Mouse (Mus musculus) limb, embryonic 12.5 days (tissue): Measurements from ENCODE around the gene 2610528A11Rik. TPM values are rescaled to one million over a fixed set of nuclear protein-coding genes. Genes with fewer than 3 reads are reported as not detected.

Source experiments
- ATAC-seq: fragments of 200-750 bp; cut with Nextera tagmentation; 2 replicates; pipeline ENCODE4 v1.8.0; 2017; ENCODE audit warnings: low read depth, moderate TSS enrichment; ENCODE audit not compliant: insufficient number of reproducible peaks, insufficient read depth, low FRiP score, low TSS enrichment
- H3K27ac ChIP-seq: fragments of 300-500 bp; sonication (generic); 2 replicates; pipeline ENCODE4 v1.5.1; 2016; ENCODE audit warnings: mild to moderate bottlenecking, moderate library complexity
- H3K27me3 ChIP-seq: fragments of 300-500 bp; sonication (generic); 2 replicates; pipeline ENCODE4 v1.6.1; 2016; ENCODE audit warnings: mild to moderate bottlenecking, moderate library complexity
- H3K36me3 ChIP-seq: fragments of 300-500 bp; sonication (generic); 2 replicates; pipeline ENCODE4 v1.6.1; 2016; ENCODE audit warnings: mild to moderate bottlenecking, moderate library complexity
- H3K4me1 ChIP-seq: fragments of 300-500 bp; sonication (generic); replicated peaks from 2 replicates; pipeline ENCODE4 v1.6.1; 2016
- H3K4me2 ChIP-seq: fragments of 300-500 bp; sonication (generic); 2 replicates; pipeline ENCODE4 v1.6.1; 2016; ENCODE audit warnings: mild to moderate bottlenecking, moderate library complexity
- H3K4me3 ChIP-seq: fragments of 300-500 bp; sonication (generic); replicated peaks from 2 replicates; pipeline ENCODE4 v1.5.1; 2016; ENCODE audit warnings: mild to moderate bottlenecking
- H3K9ac ChIP-seq: fragments of 300-500 bp; sonication (generic); replicated peaks from 2 replicates; pipeline ENCODE4 v1.6.1; 2016; ENCODE audit warnings: mild to moderate bottlenecking, moderate library complexity
- H3K9me3 ChIP-seq: fragments of 300-500 bp; sonication (generic); 2 replicates; pipeline ENCODE4 v1.6.1; 2016; ENCODE audit warnings: mild to moderate bottlenecking, moderate library complexity
- WGBS: fragments of 180-500 bp; shearing (Covaris S2); methylation state at CpG from one replicate; pipeline ENCODE4 v1.1.7; 2016; 5-methylcytosine and 5-hydroxymethylcytosine counted together
- polyA plus RNA-seq: library from polyadenylated mRNA; unstranded; fragments of >200 nt; fragmentation: Nextera tagmentation; extraction: Ambion mirVana; gene quantifications from 2 replicates; pipeline ENCODE4 v1.2.1, GENCODE M21; 2016

The 2610528A11Rik gene
- polyA plus RNA-seq, 1 experiment from 2014 or later = 0.68 TPM

GRCm38 (mm10) chr14:37083755-37084154 lies 30.1 kb downstream of the 2610528A11Rik start:
- Histone ChIP-seq H3K36me3 (no peaks in the 10 kb centered on the region), H3K27ac (no peak overlapping the region), H3K4me2 (no peak overlapping the region), H3K4me3 (no peak overlapping the region), H3K4me1 (no peaks in the 10 kb centered on the region), H3K9me3 (no peaks in the 10 kb centered on the region), H3K27me3 (no peaks in the 10 kb centered on the region), H3K9ac (no peak overlapping the region)
- no peak for ATAC-seq
- WGBS = 39% methylated on average over 4 of the region's 4 CpGs

GRCm38 (mm10) chr14:37080724-37081123 lies 33.1 kb downstream of the 2610528A11Rik start:
- H3K27me3 ChIP-seq = no peaks in the 10 kb centered on the region
- H3K27ac ChIP-seq = no peak overlapping the region
- no peak overlapping the region for H3K4me3 ChIP-seq
- no peaks in the 10 kb centered on the region for H3K4me1 ChIP-seq
- H3K9me3 ChIP-seq = no peaks in the 10 kb centered on the region
- no peak overlapping the region for H3K9ac ChIP-seq
- ATAC-seq = no peak
- WGBS = 95% methylated on average over 1 of the region's 1 CpGs
- no peaks in the 10 kb centered on the region for H3K36me3 ChIP-seq
- no peak overlapping the region for H3K4me2 ChIP-seq

GRCm38 (mm10) chr14:37068516-37068915 lies 45.3 kb downstream of the 2610528A11Rik start:
- Histone ChIP-seq H3K36me3 (no peaks in the 10 kb centered on the region), H3K27me3 (no peaks in the 10 kb centered on the region), H3K9ac (no peak overlapping the region), H3K4me2 (no peak overlapping the region), H3K27ac (no peak overlapping the region), H3K4me3 (no peak overlapping the region), H3K9me3 (no peaks in the 10 kb centered on the region), H3K4me1 (no peaks in the 10 kb centered on the region)
- no peak for ATAC-seq
- 17% methylated on average over 9 of the region's 9 CpGs for WGBS

- Histone ChIP-seq H3K36me3 (no peaks in the 10 kb centered on the region), H3K4me2 (no peak within 1 kb of the TSS)
- WGBS = 75% methylated on average over 5 of the region's 5 CpGs
These were observed 46.2 kb downstream of the 2610528A11Rik start, which contains the start of gene Lrit2 for GRCm38 (mm10) chr14:37067629-37068028. Gene Lrit2, plus strand, starts transcription at chr14:37067929.

GRCm38 (mm10) chr14:37066636-37067035 lies 47.2 kb downstream of the 2610528A11Rik start:
- no peak for ATAC-seq
- H3K4me3 ChIP-seq = no peak overlapping the region

More at GRCm38 (mm10) chr14:37067629-37068028, 46.2 kb downstream of the 2610528A11Rik start, which contains the start of gene Lrit2:
- H3K9ac ChIP-seq = no peak within 1 kb of the TSS
- H3K27ac ChIP-seq = no peak within 1 kb of the TSS
- H3K4me3 ChIP-seq = no peak within 1 kb of the TSS
- H3K4me1 ChIP-seq = no peaks in the 10 kb centered on the region
- no peaks in the 10 kb centered on the region for H3K27me3 ChIP-seq
- H3K9me3 ChIP-seq = no peaks in the 10 kb centered on the region
- no peak for ATAC-seq

GRCm38 (mm10) chr14:37064849-37065248 lies 49.0 kb downstream of the 2610528A11Rik start:
- Histone ChIP-seq H3K36me3 (no peaks in the 10 kb centered on the region), H3K9ac (no peak overlapping the region), H3K27me3 (no peaks in the 10 kb centered on the region), H3K4me1 (no peaks in the 10 kb centered on the region), H3K9me3 (no peaks in the 10 kb centered on the region), H3K27ac (no peak overlapping the region), H3K4me2 (no peak overlapping the region), H3K4me3 (no peak overlapping the region)
- no peak for ATAC-seq
- WGBS = 65% methylated on average over 2 of the region's 2 CpGs

More at GRCm38 (mm10) chr14:37066636-37067035, 47.2 kb downstream of the 2610528A11Rik start:
- Histone ChIP-seq H3K4me2 (no peak overlapping the region), H3K36me3 (no peaks in the 10 kb centered on the region), H3K9ac (no peak overlapping the region), H3K4me1 (no peaks in the 10 kb centered on the region), H3K27me3 (no peaks in the 10 kb centered on the region), H3K9me3 (no peaks in the 10 kb centered on the region), H3K27ac (no peak overlapping the region)
- WGBS = 53% methylated on average over 2 of the region's 2 CpGs

Other genes starting within 250 kb of the 2610528A11Rik start
- 32.3 and 32.6 TPM in 2 replicates for gene Ccser2, start 145.2 kb downstream of the 2610528A11Rik start, polyA plus RNA-seq
- gene Rgr, start 65.1 kb downstream of the 2610528A11Rik start, polyA plus RNA-seq = not detected in 2 replicates
- gene Lrit1, start 59.2 kb downstream of the 2610528A11Rik start, polyA plus RNA-seq = not detected in 2 replicates
- not detected in 2 replicates for gene Lrit2, start 46.1 kb downstream of the 2610528A11Rik start, polyA plus RNA-seq
- gene Cdhr1, start 15.7 kb downstream of the 2610528A11Rik start, polyA plus RNA-seq = 0.11 TPM in 1 of 2 replicates, not detected in the other
- gene Ghitm, start 21.2 kb upstream of the 2610528A11Rik start, polyA plus RNA-seq = 161 and 167 TPM in 2 replicates